Mouse (Mus musculus) spleen, postnatal 14 days (tissue): Measurements from ENCODE around the gene Krt1.

Experiments
- DNase-seq, 2 experiments: peaks; one replicate each; pipeline ENCODE4 v3.0.0; 2021 to 2022; ENCODE audit warnings: low spot score in 2 of 2

Krt1 gene

GRCm38 (mm10) chr15:101817875-101818274 lies 32.7 kb downstream of the Krt1 start, which contains the start of gene Krt2:
Krt2 (minus strand) TSS chr15:101818169.
- DNase-seq: no peak

- no peak for DNase-seq
Measured at GRCm38 (mm10) chr15:101803052-101803822, 47.4 kb downstream of the Krt1 start.

GRCm38 (mm10) chr15:101802296-101802835 lies 48.2 kb downstream of the Krt1 start, which contains the start of gene Krt73:
Krt73 (minus strand) TSS chr15:101802346.
- no peak for DNase-seq
